Mouse (Mus musculus) small intestine, adult 2 months (tissue): ENCODE data around the gene Plce1.

Source experiments
- CTCF ChIP-seq: fragments of 200-500 bp; IDR thresholded peaks from 2 replicates; pipeline ENCODE4 v1.5.1; 2012; ENCODE audit warnings: low read depth, mild to moderate bottlenecking, control low read depth, inconsistent platforms, low read length, moderate library complexity, mixed read lengths; ENCODE audit not compliant: insufficient replicate concordance, insufficient read length; ENCODE audit errors: extremely low read depth
- POLR2A ChIP-seq: fragments of 200-500 bp; IDR thresholded peaks from 2 replicates; pipeline ENCODE4 v1.6.1; 2012; ENCODE audit warnings: low read depth, mild to moderate bottlenecking, control low read depth, inconsistent platforms, low read length, moderate library complexity

DNA sequence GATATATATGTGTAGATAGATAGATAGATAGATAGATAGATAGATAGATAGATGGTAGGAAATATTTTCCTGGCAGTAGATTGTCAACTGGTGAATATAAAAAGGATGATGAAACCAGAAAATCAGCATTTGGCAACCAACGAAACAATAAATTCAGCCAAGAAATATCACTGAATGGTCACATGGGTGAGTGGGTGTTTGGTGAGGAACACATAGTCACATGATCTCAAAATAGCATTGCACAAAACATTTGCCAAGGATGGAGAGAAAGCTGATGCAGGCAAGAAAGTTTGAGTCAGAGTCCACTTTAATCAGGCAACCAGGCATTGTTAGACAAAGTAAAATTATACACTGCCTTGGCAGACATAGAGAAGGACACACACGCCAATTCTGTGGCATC is 47.5 kb upstream of the Plce1 start:
- TF ChIP-seq CTCF (no peak), POLR2A (no peak)
